Mouse (Mus musculus): ENCODE measurements around the gene Sh3pxd2b.

- TF ChIP-seq CTCF (IDR thresholded peaks at IDR 0.05; ENCODE audit: extremely low read depth, insufficient read depth, low read length) (no peak), POLR2A (IDR thresholded peaks at IDR 0.05; ENCODE audit: extremely low read depth, insufficient read depth, low read length) (peak; percentile 46; the same call in 1 of the 2 replicates)
Observed at GRCm38 (mm10) chr11:32454800-32455506, 107.3 kb downstream of the Sh3pxd2b start, which contains the start of gene Ubtd2.

Data from cortical plate, adult 2 months (tissue).